Mouse (Mus musculus): ENCODE data around the gene Igtp. TPM values are rescaled to one million over a fixed set of nuclear protein-coding genes. Genes with fewer than 3 reads are reported as not detected.
"Not testable (repeated sequence)": the region's sequence is repeated elsewhere in the genome, so short reads cannot be mapped to it uniquely, and the experiment has no call there.

Gene Igtp
- polyA plus RNA-seq (2012; rRNA removed), result 6.8 and 7.1 TPM in 2 replicates

- peak in 1 of 2 experiments; percentile 61 for DNase-seq (ENCODE audit: extremely low spot score in 1 of 2, low spot score in 1 of 2)
These were observed at the start of gene Igtp, which contains the start of gene Irgm2 for GRCm38 (mm10) chr11:58199229-58200037. TSS of gene Igtp (plus strand) at chr11:58199556. TSS of gene Irgm2 (plus strand) at chr11:58199618.

DNA sequence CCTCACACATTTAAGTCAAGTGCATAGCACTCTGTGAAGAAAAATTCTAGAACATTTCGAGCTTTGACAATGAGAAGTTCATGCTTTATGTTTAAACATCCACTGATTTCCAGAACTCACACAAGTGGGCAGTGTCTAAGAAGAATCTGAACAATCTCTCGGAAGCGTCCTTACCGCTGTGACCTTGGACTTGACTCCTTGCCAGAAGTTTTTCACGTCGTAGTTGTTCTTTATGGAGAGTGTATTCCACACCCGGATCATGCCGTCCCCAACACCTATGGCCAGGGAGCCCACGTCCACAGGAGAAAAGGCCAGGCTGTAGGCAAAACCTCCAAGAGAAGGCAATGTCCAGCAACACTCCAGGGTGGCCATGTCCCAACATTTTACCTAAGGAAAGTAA is 43.9 kb upstream of the Igtp start:
- DNase-seq (ENCODE audit: extremely low spot score in 1 of 2, low spot score in 1 of 2), result no peak

GRCm38 (mm10) chr11:58156871-58157270 is 42.5 kb upstream of the Igtp start:
- DNase-seq (ENCODE audit: extremely low spot score in 1 of 2, low spot score in 1 of 2), result no peak

DNA sequence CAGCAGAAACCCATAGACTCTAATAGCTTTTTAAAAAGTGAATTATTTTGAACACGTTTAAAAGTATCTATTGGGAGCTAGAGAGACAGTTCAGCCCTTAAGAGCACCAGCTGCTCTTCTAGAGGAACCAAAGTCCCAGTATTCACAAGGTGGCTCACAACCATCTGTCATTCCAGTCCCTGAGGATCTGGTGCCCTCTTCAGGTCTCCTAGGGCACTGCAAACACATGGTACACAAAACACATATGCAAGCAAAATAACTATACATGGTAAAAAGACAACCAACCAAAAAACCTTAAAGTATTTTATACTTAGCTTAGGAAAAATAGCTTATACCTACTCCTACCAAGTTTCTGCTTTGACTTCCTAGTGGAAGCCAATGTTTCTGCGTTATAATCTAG is 34.3 kb upstream of the Igtp start:
- no peak for DNase-seq (ENCODE audit: extremely low spot score in 1 of 2, low spot score in 1 of 2)

DNA sequence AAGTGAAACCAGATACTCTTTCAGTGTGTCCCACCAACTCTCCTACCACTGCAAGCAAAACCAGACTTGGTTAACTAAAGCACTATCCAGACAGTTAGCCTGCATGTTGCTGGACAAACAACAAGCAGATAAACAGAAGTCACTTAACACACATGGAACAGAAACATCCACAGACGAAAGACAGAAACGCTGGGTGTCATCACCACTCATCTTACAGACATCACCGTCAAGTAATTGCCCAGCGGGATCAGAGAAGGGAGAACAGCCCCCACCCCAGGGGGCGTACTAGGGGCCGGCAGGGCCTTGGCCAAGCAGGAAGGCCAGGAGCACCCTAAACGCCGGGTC is 31.6 kb upstream of the Igtp start:
- no peak for DNase-seq (ENCODE audit: extremely low spot score in 1 of 2, low spot score in 1 of 2)

- peak; percentile 64 to 86 for DNase-seq (ENCODE audit: extremely low spot score in 1 of 2, low spot score in 1 of 2)
These were observed 31.0 kb upstream of the Igtp start, which contains the start of gene Gemin5 for GRCm38 (mm10) chr11:58168167-58168915. TSS of gene Gemin5 (minus strand) at chr11:58168539.

DNA sequence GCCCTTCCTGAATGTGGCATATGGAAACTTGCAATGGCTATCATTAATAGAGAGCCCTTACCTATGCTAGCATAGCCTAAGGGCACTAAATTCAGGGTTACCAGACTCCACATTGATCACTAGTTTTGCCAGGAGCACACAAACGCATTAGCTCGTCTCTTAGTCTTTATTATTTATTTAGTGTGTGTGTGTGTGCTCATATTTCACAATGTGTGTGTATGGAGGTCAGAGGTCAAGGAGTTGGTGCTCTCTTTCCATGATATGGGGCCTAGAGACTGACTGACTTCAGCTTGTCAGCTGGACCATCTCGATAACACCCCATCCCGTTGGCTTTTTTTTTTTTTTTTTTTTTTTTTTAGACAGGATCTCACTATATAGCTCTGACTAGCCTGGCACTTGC is 29.7 kb upstream of the Igtp start:
- DNase-seq (ENCODE audit: extremely low spot score in 1 of 2, low spot score in 1 of 2), result no peak

DNA sequence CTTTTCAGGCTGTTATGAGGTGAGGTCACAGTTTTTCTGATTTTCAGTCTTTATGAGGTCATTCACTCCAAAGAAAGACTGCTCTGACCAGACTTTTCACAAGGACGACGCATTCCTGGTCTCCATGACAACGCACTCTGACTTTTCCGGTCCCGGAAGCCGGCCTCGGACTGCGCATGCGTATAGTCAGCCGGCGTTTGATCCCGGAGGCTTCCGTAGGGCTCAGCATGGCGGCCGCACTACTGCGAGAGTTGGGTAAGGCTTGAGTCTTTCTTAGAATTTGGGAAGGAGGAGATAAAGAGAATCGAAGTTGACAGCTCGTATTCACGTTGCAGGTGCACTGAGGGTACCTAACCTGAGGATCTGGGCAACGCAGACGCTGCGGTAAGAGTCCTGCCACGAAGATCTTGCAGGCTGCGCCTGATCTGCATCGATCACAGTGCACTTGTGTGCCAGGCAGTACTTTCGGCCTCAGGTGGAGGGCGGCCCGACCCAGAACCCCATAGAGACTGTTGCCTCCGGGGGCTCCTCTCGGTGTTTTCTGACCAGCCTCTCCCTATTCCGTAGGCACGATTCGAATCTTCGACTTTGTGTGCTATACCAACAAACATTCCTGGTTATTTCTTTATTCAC is 27.8 kb upstream of the Igtp start, which contains the start of gene Mrpl22:
Mrpl22 (plus strand) TSS at position 203 of the 633 bp plus-strand sequence.
- peak; percentile 91 to 99 for DNase-seq (ENCODE audit: extremely low spot score in 1 of 2, low spot score in 1 of 2)

DNA sequence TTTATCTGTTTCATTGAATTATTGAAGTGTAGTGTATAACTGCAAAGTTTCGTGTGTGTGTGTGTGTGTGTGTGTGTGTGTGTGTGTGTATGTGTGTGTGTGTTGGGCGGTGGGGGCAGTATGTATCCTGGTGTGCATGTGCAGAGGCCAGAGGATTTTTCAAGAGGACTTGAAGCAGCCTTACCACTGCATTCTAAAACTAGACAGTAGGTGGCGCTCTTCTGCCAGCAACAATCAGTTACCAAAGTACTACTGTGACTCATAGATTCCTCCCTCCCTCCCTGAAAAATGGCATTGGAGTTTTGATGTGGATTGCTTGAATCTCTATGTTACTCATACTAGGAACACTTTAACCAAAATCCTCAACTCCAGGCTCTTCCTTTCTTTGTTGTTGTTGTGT is 19.8 kb upstream of the Igtp start:
- peak; percentile 79 to 96 for DNase-seq (ENCODE audit: extremely low spot score in 1 of 2, low spot score in 1 of 2)

- DNase-seq (ENCODE audit: extremely low spot score in 1 of 2, low spot score in 1 of 2), result not testable (repeated sequence)
These were observed 19.4 kb upstream of the Igtp start for GRCm38 (mm10) chr11:58179986-58180385.

GRCm38 (mm10) chr11:58180756-58181155 is 18.6 kb upstream of the Igtp start:
- no peak for DNase-seq (ENCODE audit: extremely low spot score in 1 of 2, low spot score in 1 of 2)

DNA sequence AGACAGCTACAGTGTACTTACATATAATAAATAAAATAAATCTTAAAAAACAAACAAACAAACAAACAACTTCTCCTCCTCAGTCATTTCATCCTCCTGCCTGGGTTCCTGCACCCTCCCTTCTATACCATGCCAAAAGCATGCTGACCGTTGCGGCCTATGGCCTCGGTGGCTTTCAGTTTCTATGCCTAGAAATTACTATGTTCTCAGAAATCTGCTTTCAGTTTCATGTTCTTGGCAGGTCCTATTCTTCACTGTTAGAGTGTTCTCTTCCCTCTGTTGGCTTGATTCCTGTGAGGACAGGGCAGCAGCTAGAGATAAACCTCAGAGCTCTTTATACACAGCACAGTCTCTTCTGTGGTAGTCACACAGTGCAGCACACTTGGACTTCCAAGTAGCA is 15.8 kb upstream of the Igtp start:
- DNase-seq (ENCODE audit: extremely low spot score in 1 of 2, low spot score in 1 of 2), result no peak

GRCm38 (mm10) chr11:58189675-58190074 is 9.7 kb upstream of the Igtp start:
- no peak for DNase-seq (ENCODE audit: extremely low spot score in 1 of 2, low spot score in 1 of 2)

GRCm38 (mm10) chr11:58193326-58193725 is 6.0 kb upstream of the Igtp start:
- peak in 1 of 2 experiments; percentile 13 for DNase-seq (ENCODE audit: extremely low spot score in 1 of 2, low spot score in 1 of 2)

DNA sequence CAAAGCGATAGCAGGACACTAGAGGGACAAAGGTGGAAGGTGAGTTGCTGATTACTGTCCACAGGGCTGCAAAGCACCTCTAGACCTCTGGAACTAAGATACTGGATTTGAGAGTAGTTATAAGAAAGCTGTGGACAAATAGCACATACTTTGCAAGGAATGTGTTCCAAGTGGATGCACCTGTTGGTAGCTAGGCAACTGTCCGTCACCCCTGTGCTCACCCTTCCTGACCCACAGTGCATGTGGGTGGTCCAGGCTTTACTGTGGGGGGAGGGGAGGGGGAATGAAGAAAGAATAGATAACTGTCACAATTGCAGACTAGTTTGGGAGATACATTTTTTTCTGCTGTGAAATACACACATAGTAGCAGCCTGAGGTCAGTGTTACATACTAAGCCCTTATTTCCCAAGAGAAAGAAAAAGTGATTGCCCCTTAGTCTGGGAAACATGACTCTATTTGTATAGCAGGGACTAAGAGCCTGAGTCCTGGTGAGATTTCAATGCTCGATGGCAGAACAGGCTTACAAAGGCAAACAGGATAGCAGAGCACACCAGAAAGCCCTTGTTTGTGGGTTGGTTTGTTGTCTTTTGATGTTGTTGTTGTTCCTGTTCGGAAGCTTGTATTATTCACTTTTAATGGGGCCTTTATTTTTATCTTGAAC is 5.4 kb upstream of the Igtp start:
- no peak for DNase-seq (ENCODE audit: extremely low spot score in 1 of 2, low spot score in 1 of 2)

GRCm38 (mm10) chr11:58198663-58199062 is 693 bp upstream of the Igtp start:
- no peak for DNase-seq (ENCODE audit: extremely low spot score in 1 of 2, low spot score in 1 of 2)

- DNase-seq (ENCODE audit: extremely low spot score in 1 of 2, low spot score in 1 of 2), result no peak
These were observed 870 bp downstream of the Igtp start for GRCm38 (mm10) chr11:58200226-58200625.

- DNase-seq (ENCODE audit: extremely low spot score in 1 of 2, low spot score in 1 of 2), result no peak
These were observed 1.7 kb downstream of the Igtp start for GRCm38 (mm10) chr11:58201052-58201451.

- no peak for DNase-seq (ENCODE audit: extremely low spot score in 1 of 2, low spot score in 1 of 2)
These were observed 11.0 kb downstream of the Igtp start for GRCm38 (mm10) chr11:58210321-58210886.

- DNase-seq (ENCODE audit: extremely low spot score in 1 of 2, low spot score in 1 of 2), result no peak
These were observed 11.8 kb downstream of the Igtp start for GRCm38 (mm10) chr11:58211062-58211681.
